Mouse (Mus musculus) kidney, adult 2 months (tissue): ENCODE data around the gene Gpr107. TPM values are rescaled to one million over a fixed set of nuclear protein-coding genes. Genes with fewer than 3 reads are reported as not detected.

ENCODE experiments used
- DNase-seq: peaks from one replicate; pipeline ENCODE4 v3.0.0; 2021
- H3K27ac ChIP-seq: fragments of 200-500 bp; 2 replicates; pipeline ENCODE4 v1.5.1; 2012; ENCODE audit warnings: low read depth, low read length, control low read depth, inconsistent platforms; ENCODE audit not compliant: insufficient read depth
- H3K27me3 ChIP-seq: fragments of 200-500 bp; replicated peaks from 2 replicates; pipeline ENCODE4 v1.6.1; 2012; ENCODE audit warnings: mild to moderate bottlenecking, moderate library complexity, low read length, inconsistent platforms; ENCODE audit not compliant: control insufficient read depth, insufficient read depth
- H3K36me3 ChIP-seq: fragments of 200-500 bp; 2 replicates; pipeline ENCODE4 v1.6.1; 2012; ENCODE audit warnings: mild to moderate bottlenecking, moderate library complexity, low read length, inconsistent platforms; ENCODE audit not compliant: control insufficient read depth, insufficient read depth
- H3K4me1 ChIP-seq: fragments of 200-500 bp; 2 replicates; pipeline ENCODE4 v1.6.1; 2011; ENCODE audit warnings: low read length; ENCODE audit not compliant: control insufficient read depth, insufficient read depth
- H3K4me3 ChIP-seq: fragments of 200-500 bp; 2 replicates; pipeline ENCODE4 v1.5.1; 2011; ENCODE audit warnings: mild to moderate bottlenecking, low read depth, low read length, control low read depth; ENCODE audit not compliant: insufficient read depth
- CTCF ChIP-seq: fragments of 200-500 bp; conservative IDR thresholded peaks from 2 replicates; pipeline ENCODE4 v1.5.1; 2011; ENCODE audit warnings: low read depth, mild to moderate bottlenecking, control low read depth, low read length, moderate library complexity, mixed read lengths; ENCODE audit not compliant: insufficient read depth, insufficient read length
- POLR2A ChIP-seq: fragments of 200-500 bp; IDR thresholded peaks from one replicate; pipeline ENCODE4 v1.6.1; 2011; ENCODE audit warnings: low read depth, low read length, control low read depth
- WGBS: fragments of 180-500 bp; shearing (Covaris S2); methylation state at CpG from one replicate; pipeline ENCODE4 v1.1.7; 2018; 5-methylcytosine and 5-hydroxymethylcytosine counted together
- polyA plus RNA-seq: library from polyadenylated mRNA; depleted of rRNA; stranded (reverse); fragments of >200 nt; gene quantifications from 2 replicates; pipeline ENCODE4 v1.2.3, GENCODE M21; 2012; rRNA removed

The Gpr107 gene
- polyA plus RNA-seq, 1 experiment = 22.2 TPM

GRCm38 (mm10) chr2:31259367-31259920, 107.3 kb downstream of the Gpr107 start:
- DNase-seq = no peak
- TF ChIP-seq POLR2A (no peak), CTCF (no peak)
- peaks cover 21% of the 10 kb centered on the region for H3K4me1 ChIP-seq
- H3K4me3 ChIP-seq = peak overlapping the region; percentile 74
- 31% methylated on average over 9 of the region's 9 CpGs for WGBS
- H3K27ac ChIP-seq = no peak overlapping the region
- no peaks in the 10 kb centered on the region for H3K27me3 ChIP-seq
- no peaks in the 10 kb centered on the region for H3K36me3 ChIP-seq

GRCm38 (mm10) chr2:31260549-31260948, 108.4 kb downstream of the Gpr107 start:
- Histone ChIP-seq H3K4me1 (peaks cover 12% of the 10 kb centered on the region), H3K27ac (no peak overlapping the region), H3K36me3 (no peaks in the 10 kb centered on the region), H3K27me3 (no peaks in the 10 kb centered on the region), H3K4me3 (no peak overlapping the region)
- TF ChIP-seq POLR2A (no peak), CTCF (no peak)
- WGBS = 77% methylated on average over 8 of the region's 8 CpGs
- peak; percentile 16 for DNase-seq

DNA sequence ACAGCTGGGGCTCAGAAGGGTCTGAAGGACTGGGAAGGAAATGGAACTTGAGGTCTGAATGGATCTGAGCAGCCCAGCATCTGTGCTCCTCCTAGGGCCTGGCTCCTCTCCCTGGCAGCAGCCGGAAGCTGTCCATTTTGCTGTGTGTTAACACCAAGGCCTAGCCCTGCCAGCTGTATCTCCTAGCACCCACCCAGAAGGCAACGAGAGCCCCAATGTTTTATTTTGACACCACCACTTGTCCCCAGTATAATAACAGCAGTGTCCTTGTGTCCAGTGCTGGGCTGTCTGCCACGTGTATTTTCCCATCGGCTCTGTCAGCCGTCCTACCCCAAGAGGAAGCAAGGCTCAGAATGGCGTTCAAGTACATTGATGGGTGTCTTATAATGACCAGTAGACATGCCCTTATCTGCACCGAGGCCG, 110.9 kb downstream of the Gpr107 start:
- H3K4me1 ChIP-seq = 0 out of 2 replicates have a peak, but pooled peaks cover 5% of the 10 kb centered on the region
- no peak for DNase-seq
- WGBS = 80% methylated on average over 8 of the region's 8 CpGs

DNA sequence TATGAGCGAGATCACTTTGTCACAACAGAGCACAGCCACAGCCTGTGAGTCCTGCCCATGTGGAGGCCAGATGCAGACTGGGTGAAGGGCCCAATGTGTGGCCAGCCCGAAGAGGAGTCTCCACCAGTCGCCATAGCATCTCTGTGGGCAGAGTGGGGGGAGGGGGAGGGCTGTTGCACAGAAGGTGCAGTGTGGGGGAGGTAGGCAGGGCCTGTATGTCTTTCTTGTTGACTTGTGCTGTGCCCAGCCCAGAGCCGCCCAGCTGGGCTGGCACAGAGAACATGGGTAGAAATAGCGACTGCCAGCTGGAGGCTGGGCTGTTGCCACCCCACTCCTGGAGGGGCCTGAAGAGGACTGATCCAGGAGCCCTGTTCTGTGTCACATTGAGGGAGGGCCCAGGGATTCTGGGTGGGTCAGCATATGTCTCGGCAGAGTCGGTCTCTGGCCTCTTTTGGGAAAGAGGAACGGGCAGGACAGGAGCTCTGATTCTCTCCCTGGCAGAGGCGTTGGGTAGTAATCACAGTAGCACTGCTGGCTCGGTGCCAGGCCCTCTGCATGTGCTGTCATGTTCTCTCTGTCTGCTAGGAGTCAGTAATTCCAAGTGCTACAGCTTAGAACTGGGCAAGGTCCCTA, 111.7 kb downstream of the Gpr107 start:
- Histone ChIP-seq H3K27me3 (no peaks in the 10 kb centered on the region), H3K36me3 (no peaks in the 10 kb centered on the region), H3K4me1 (no peaks in the 10 kb centered on the region), H3K27ac (no peak overlapping the region), H3K4me3 (no peak overlapping the region)
- WGBS = 49% methylated on average over 10 of the region's 10 CpGs
- DNase-seq = peak; percentile 70
- TF ChIP-seq CTCF (no peak), POLR2A (no peak)

More for the DNA sequence above, 110.9 kb downstream of the Gpr107 start:
- Histone ChIP-seq H3K4me3 (no peak overlapping the region), H3K27ac (no peak overlapping the region), H3K27me3 (no peaks in the 10 kb centered on the region), H3K36me3 (no peaks in the 10 kb centered on the region)
- TF ChIP-seq POLR2A (no peak), CTCF (no peak)

DNA sequence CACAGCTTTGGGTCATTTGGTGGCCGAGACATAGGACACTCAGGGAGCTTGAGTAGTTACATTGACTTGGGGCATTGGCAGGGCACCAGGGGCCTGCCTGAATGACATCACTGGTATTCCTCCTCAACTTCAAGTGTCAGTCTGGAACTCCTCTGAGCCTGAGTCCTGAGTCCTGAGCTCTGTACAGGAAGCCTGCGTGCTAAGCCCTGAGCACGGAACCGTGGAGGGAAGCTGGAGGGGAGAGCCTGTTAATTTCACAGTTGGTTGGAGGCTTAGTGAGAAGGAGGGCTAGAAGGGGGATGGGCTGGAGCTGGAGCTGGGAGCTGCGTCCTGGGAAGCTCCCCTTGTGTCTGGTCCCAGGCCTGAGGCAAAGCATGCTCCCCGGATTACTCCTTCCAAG, 115.3 kb downstream of the Gpr107 start:
- Histone ChIP-seq H3K4me1 (no peaks in the 10 kb centered on the region), H3K27ac (no peak overlapping the region), H3K27me3 (no peaks in the 10 kb centered on the region), H3K36me3 (no peaks in the 10 kb centered on the region), H3K4me3 (no peak overlapping the region)
- 48% methylated on average over 6 of the region's 6 CpGs for WGBS
- no peak for TF ChIP-seq POLR2A
- TF ChIP-seq CTCF = no peak
- DNase-seq = no peak

Other genes with a start within 250 kb of the Gpr107 start
- 36.3 and 45.2 TPM in 2 replicates for gene Ptges, start 222.5 kb upstream of the Gpr107 start, polyA plus RNA-seq
- gene Tor1b, start 199.4 kb upstream of the Gpr107 start, polyA plus RNA-seq = 22.4 and 22.7 TPM in 2 replicates
- gene Tor1a, start 184.4 kb upstream of the Gpr107 start, polyA plus RNA-seq = 40.8 and 45.0 TPM in 2 replicates
- gene BC005624, start 170.1 kb upstream of the Gpr107 start, polyA plus RNA-seq = 21.6 and 27.3 TPM in 2 replicates
- 40.0 and 43.9 TPM in 2 replicates for gene Usp20, start 170.0 kb upstream of the Gpr107 start, polyA plus RNA-seq
- 21.1 and 23.9 TPM in 2 replicates for gene Fnbp1, start 10.3 kb upstream of the Gpr107 start, polyA plus RNA-seq
- gene Ncs1, start 93.5 kb downstream of the Gpr107 start, polyA plus RNA-seq = 3.5 and 3.9 TPM in 2 replicates
- 14.3 and 16.4 TPM in 2 replicates for gene Hmcn2, start 162.1 kb downstream of the Gpr107 start, polyA plus RNA-seq